Mouse (Mus musculus): ENCODE measurements at regions not wholly inside any gene's neighbourhood (a gene's known extent, or its start where the extent isn't known, plus 50 kb on each side); places are given as distances from the start of the nearest gene placed in this dataset.

GRCm38 (mm10) chr6:36645415-36645814, 164.6 kb downstream of the Ptn start:
- Histone ChIP-seq H3K27me3 (no peaks in the 10 kb centered on the region), H3K27ac (peak overlapping the region; percentile 58), H3K4me2 (no peak overlapping the region), H3K36me3 (no peaks in the 10 kb centered on the region), H3K9ac (no peak overlapping the region), H3K4me3 (no peak overlapping the region), H3K9me3 (no peaks in the 10 kb centered on the region), H3K4me1 (replicated peaks) (peaks cover 9% of the 10 kb centered on the region)
- ATAC-seq (ENCODE audit: low FRiP score): 0 out of 2 replicates have a peak, but pooled peaks have one; percentile 18
- 56% methylated on average over 2 of the region's 2 CpGs for WGBS

GRCm38 (mm10) chr6:36644880-36645279, 165.1 kb downstream of the Ptn start:
- Histone ChIP-seq H3K9me3 (no peaks in the 10 kb centered on the region), H3K4me2 (0 out of 2 replicates have a peak overlapping the region, but pooled peaks have one; percentile 4), H3K27ac (peak overlapping the region; percentile 58; the same call in 1 of the 2 replicates), H3K4me3 (no peak overlapping the region), H3K27me3 (no peaks in the 10 kb centered on the region), H3K36me3 (no peaks in the 10 kb centered on the region), H3K4me1 (replicated peaks) (peaks cover 9% of the 10 kb centered on the region), H3K9ac (no peak overlapping the region)
- ATAC-seq (ENCODE audit: low FRiP score): peak; percentile 95
- 13% methylated on average over 7 of the region's 7 CpGs for WGBS

GRCm38 (mm10) chr6:36637031-36637430, 173.0 kb downstream of the Ptn start:
- no peaks in the 10 kb centered on the region for H3K36me3 ChIP-seq
- H3K9ac ChIP-seq: no peak overlapping the region
- WGBS: 85% methylated on average over 2 of the region's 2 CpGs
- no peak overlapping the region for H3K4me3 ChIP-seq
- peaks cover 2% of the 10 kb centered on the region; the same call in 1 of the 2 replicates for H3K9me3 ChIP-seq
- H3K4me2 ChIP-seq: no peak overlapping the region
- H3K27me3 ChIP-seq: no peaks in the 10 kb centered on the region
- no peak for ATAC-seq (ENCODE audit: low FRiP score)
- no peak overlapping the region for H3K27ac ChIP-seq
- H3K4me1 ChIP-seq (replicated peaks): no peaks in the 10 kb centered on the region

GRCm38 (mm10) chr6:36627648-36628047, 182.4 kb downstream of the Ptn start:
- Histone ChIP-seq H3K9me3 (0 out of 2 replicates have a peak, but pooled peaks cover 3% of the 10 kb centered on the region), H3K27me3 (no peaks in the 10 kb centered on the region), H3K4me3 (no peak overlapping the region), H3K36me3 (no peaks in the 10 kb centered on the region), H3K27ac (no peak overlapping the region), H3K9ac (no peak overlapping the region), H3K4me1 (replicated peaks) (no peaks in the 10 kb centered on the region), H3K4me2 (no peak overlapping the region)
- WGBS: 65% methylated on average over 2 of the region's 2 CpGs
- ATAC-seq (ENCODE audit: low FRiP score): no peak

- H3K27ac ChIP-seq: no peak overlapping the region
- no peaks in the 10 kb centered on the region for H3K36me3 ChIP-seq
- H3K9ac ChIP-seq: no peak overlapping the region
- H3K27me3 ChIP-seq: no peaks in the 10 kb centered on the region
- H3K4me3 ChIP-seq: no peak overlapping the region
- H3K9me3 ChIP-seq: no peaks in the 10 kb centered on the region
- WGBS: 60% methylated on average over 10 of the region's 10 CpGs
- peaks cover 3% of the 10 kb centered on the region; the same call in 1 of the 2 replicates for H3K4me1 ChIP-seq (replicated peaks)
- no peak overlapping the region for H3K4me2 ChIP-seq
- no peak for ATAC-seq (ENCODE audit: low FRiP score)
Measured at GRCm38 (mm10) chr6:36608281-36608970, 201.6 kb downstream of the Ptn start.

GRCm38 (mm10) chr6:36605578-36606205, 204.3 kb downstream of the Ptn start:
- H3K4me3 ChIP-seq: no peak overlapping the region
- H3K27me3 ChIP-seq: no peaks in the 10 kb centered on the region
- H3K27ac ChIP-seq: no peak overlapping the region
- no peaks in the 10 kb centered on the region for H3K36me3 ChIP-seq
- peaks cover 3% of the 10 kb centered on the region; the same call in 1 of the 2 replicates for H3K4me1 ChIP-seq (replicated peaks)
- no peak overlapping the region for H3K9ac ChIP-seq
- no peak overlapping the region for H3K4me2 ChIP-seq
- no peak for ATAC-seq (ENCODE audit: low FRiP score)
- 79% methylated on average over 4 of the region's 4 CpGs for WGBS
- no peaks in the 10 kb centered on the region for H3K9me3 ChIP-seq

- Histone ChIP-seq H3K4me2 (no peak overlapping the region), H3K4me1 (replicated peaks) (peaks cover 3% of the 10 kb centered on the region; the same call in 1 of the 2 replicates), H3K9me3 (no peaks in the 10 kb centered on the region), H3K27ac (no peak overlapping the region), H3K9ac (no peak overlapping the region), H3K4me3 (no peak overlapping the region), H3K27me3 (no peaks in the 10 kb centered on the region), H3K36me3 (no peaks in the 10 kb centered on the region)
- 86% methylated on average over 3 of the region's 3 CpGs for WGBS
- ATAC-seq (ENCODE audit: low FRiP score): no peak
Measured at GRCm38 (mm10) chr6:36604802-36605201, 205.2 kb downstream of the Ptn start.

- Histone ChIP-seq H3K9ac (no peak overlapping the region), H3K4me3 (no peak overlapping the region), H3K4me1 (replicated peaks) (no peaks in the 10 kb centered on the region), H3K27me3 (no peaks in the 10 kb centered on the region), H3K36me3 (no peaks in the 10 kb centered on the region), H3K4me2 (no peak overlapping the region), H3K27ac (no peak overlapping the region), H3K9me3 (no peaks in the 10 kb centered on the region)
- 75% methylated on average over 3 of the region's 3 CpGs for WGBS
- no peak for ATAC-seq (ENCODE audit: low FRiP score)
Measured at GRCm38 (mm10) chr6:36596574-36596973, 208.7 kb downstream of the Chrm2 start.

GRCm38 (mm10) chr6:36590881-36591630, 203.2 kb downstream of the Chrm2 start:
- no peak overlapping the region for H3K9ac ChIP-seq
- WGBS: 76% methylated on average over 16 of the region's 16 CpGs
- H3K27ac ChIP-seq: no peak overlapping the region
- no peaks in the 10 kb centered on the region for H3K36me3 ChIP-seq
- no peaks in the 10 kb centered on the region for H3K27me3 ChIP-seq
- no peak overlapping the region for H3K4me2 ChIP-seq
- no peaks in the 10 kb centered on the region for H3K9me3 ChIP-seq
- ATAC-seq (ENCODE audit: low FRiP score): no peak
- H3K4me3 ChIP-seq: no peak overlapping the region
- H3K4me1 ChIP-seq (replicated peaks): no peaks in the 10 kb centered on the region

- Histone ChIP-seq H3K27ac (no peak overlapping the region), H3K9ac (no peak overlapping the region), H3K9me3 (no peaks in the 10 kb centered on the region), H3K4me3 (no peak overlapping the region), H3K4me1 (replicated peaks) (no peaks in the 10 kb centered on the region), H3K27me3 (no peaks in the 10 kb centered on the region), H3K4me2 (no peak overlapping the region), H3K36me3 (no peaks in the 10 kb centered on the region)
- WGBS: 91% methylated on average over 3 of the region's 3 CpGs
- no peak for ATAC-seq (ENCODE audit: low FRiP score)
Measured at GRCm38 (mm10) chr6:36581043-36581442, 193.2 kb downstream of the Chrm2 start.

Data from hindbrain, embryonic 13.5 days (tissue).